Comparison of ENCODE assay signal across 30 mouse cellular contexts in the genomic region with DNA sequence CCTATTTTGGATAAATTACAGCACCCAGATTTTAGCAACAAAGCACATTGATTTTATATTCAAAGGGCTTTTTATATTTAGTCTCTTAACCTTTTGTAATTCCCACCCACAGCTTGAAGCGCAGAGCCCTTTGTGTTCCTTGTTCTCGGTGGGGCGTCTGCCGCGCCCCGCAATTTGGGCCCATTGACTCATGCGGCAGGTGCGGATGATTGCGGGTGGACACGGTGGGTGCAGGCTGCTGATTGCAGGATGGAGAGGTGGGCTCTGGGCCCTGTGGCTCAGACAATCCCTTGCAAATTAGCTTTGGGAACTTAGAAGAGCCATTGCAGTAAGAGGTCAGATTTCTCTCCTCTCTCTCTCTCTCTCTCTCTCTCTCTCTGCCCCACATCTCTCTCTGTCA. TPM values are rescaled to one million over a fixed set of nuclear protein-coding genes. Genes with fewer than 3 reads are reported as not detected.
A peak's percentile ranks its signal among the peaks of the same experiment; 100 is the strongest.
DNase-seq lines count a peak whose midpoint lies in the region; ATAC-seq and TF ChIP-seq lines count a peak whose summit lies in the region.
"Had no signal": no experiment of that assay in that cellular context is flagged by ENCODE, and none has a peak within 500 bp of the region (broad histone marks: within the 10 kb centered on the region; RNA-seq: fewer than 3 reads in every experiment).

No protein-coding gene starts in this region.

- H3K27ac ChIP-seq in forebrain, embryonic 13.5 days, result peak overlapping the region; percentile 58; the same call in 1 of the 2 replicates
- no peak overlapping the region for H3K27ac ChIP-seq in forebrain, embryonic 11.5 days (ENCODE audit: low read depth, low read length)
- peak overlapping the region; percentile 62 for H3K27ac ChIP-seq in forebrain, embryonic 15.5 days (replicated peaks)
- H3K27ac ChIP-seq: embryonic facial prominence, embryonic 13.5 days; heart, embryonic 13.5 days; hindbrain, embryonic 15.5 days; kidney, embryonic 15.5 days; neural tube, embryonic 15.5 days had no signal

- H3ac ChIP-seq in C2C12 (ENCODE audit: control insufficient read depth, insufficient read length, low read depth), result no peak overlapping the region

- no peak for ATAC-seq in forebrain, embryonic 13.5 days
- no peak for ATAC-seq in forebrain, embryonic 11.5 days (replicated peaks; ENCODE audit: low FRiP score)
- no peak for ATAC-seq in forebrain, embryonic 15.5 days (replicated peaks)
- no peak for ATAC-seq in megakaryocyte, adult 5-6 weeks (ENCODE audit: poor library complexity, severe bottlenecking)
- ATAC-seq: inflammation-experienced regulatory T-cells, adult 6 months; lung, postnatal 0 days had no signal

- WGBS in forebrain, embryonic 13.5 days, result 56% methylated on average over 10 of the region's 10 CpGs
- WGBS in forebrain, embryonic 11.5 days, result 77% methylated on average over 10 of the region's 10 CpGs
- 46% methylated on average over 10 of the region's 10 CpGs for WGBS in forebrain, embryonic 15.5 days

- DNase-seq in forebrain, embryonic 11.5 days (ENCODE audit: low spot score), result no peak
- peak; percentile 32 for DNase-seq in ZHBTc4 (ENCODE audit: low read depth, low spot score)
- DNase-seq in cerebellum, postnatal 4 days (ENCODE audit: low spot score in 2 of 2), result no peak
- DNase-seq in adrenal gland, postnatal 4 days (ENCODE audit: low spot score in 2 of 2), result no peak
- DNase-seq: adrenal gland, postnatal 14 days; cerebellum, adult 9-10 months; cerebellum, postnatal 36 days; embryo, embryonic 11 days; gastrocnemius, postnatal 10 days; heart, postnatal 10 days; kidney, adult 18-20 months; kidney, postnatal 25 days; right cerebral cortex, postnatal 25 days; thymus, adult 18-20 months; thymus, postnatal 36 days had no signal

- no peaks in the 10 kb centered on the region for H3K9me3 ChIP-seq in forebrain, embryonic 13.5 days (replicated peaks)
- no peaks in the 10 kb centered on the region for H3K9me3 ChIP-seq in forebrain, embryonic 11.5 days (ENCODE audit: control insufficient read depth, low read length)
- no peaks in the 10 kb centered on the region for H3K9me3 ChIP-seq in forebrain, embryonic 15.5 days
- H3K9me3 ChIP-seq: hindbrain, embryonic 10.5 days; hindbrain, embryonic 15.5 days; kidney, embryonic 15.5 days; liver, embryonic 12.5 days; neural tube, embryonic 15.5 days had no signal

- H3K79me2 ChIP-seq in C2C12 (ENCODE audit: control insufficient read depth, insufficient read depth), result no peaks in the 10 kb centered on the region

- no peaks in the 10 kb centered on the region for H3K27me3 ChIP-seq in forebrain, embryonic 13.5 days
- no peaks in the 10 kb centered on the region for H3K27me3 ChIP-seq in forebrain, embryonic 11.5 days (ENCODE audit: control insufficient read depth, insufficient read depth, low read length)
- H3K27me3 ChIP-seq in C2C12 (ENCODE audit: control insufficient read depth, insufficient read depth, insufficient read length), result no peaks in the 10 kb centered on the region
- no peaks in the 10 kb centered on the region for H3K27me3 ChIP-seq in forebrain, embryonic 15.5 days
- H3K27me3 ChIP-seq: embryonic facial prominence, embryonic 13.5 days; heart, embryonic 13.5 days; hindbrain, embryonic 15.5 days; kidney, embryonic 15.5 days; liver, embryonic 12.5 days; neural tube, embryonic 15.5 days had no signal

- no peaks in the 10 kb centered on the region for H3K36me3 ChIP-seq in forebrain, embryonic 13.5 days (ENCODE audit: poor library complexity, severe bottlenecking)
- no peaks in the 10 kb centered on the region for H3K36me3 ChIP-seq in forebrain, embryonic 11.5 days (ENCODE audit: control insufficient read depth, insufficient read depth, low read length)
- H3K36me3 ChIP-seq in C2C12 (ENCODE audit: control insufficient read depth, insufficient read depth), result no peaks in the 10 kb centered on the region
- no peaks in the 10 kb centered on the region for H3K36me3 ChIP-seq in forebrain, embryonic 15.5 days
- H3K36me3 ChIP-seq: hindbrain, embryonic 10.5 days; hindbrain, embryonic 15.5 days; kidney, embryonic 15.5 days; liver, embryonic 12.5 days; neural tube, embryonic 15.5 days had no signal

- H3K9ac ChIP-seq in forebrain, embryonic 13.5 days, result no peak overlapping the region
- H3K9ac ChIP-seq in forebrain, embryonic 11.5 days (ENCODE audit: low read length), result no peak overlapping the region
- H3K9ac ChIP-seq in forebrain, embryonic 15.5 days (replicated peaks), result no peak overlapping the region
- H3K9ac ChIP-seq: embryonic facial prominence, embryonic 13.5 days; heart, embryonic 13.5 days; hindbrain, embryonic 15.5 days; kidney, embryonic 15.5 days; liver, embryonic 12.5 days; liver, postnatal 0 days; neural tube, embryonic 15.5 days had no signal

- TF ChIP-seq CTCF in C2C12 (IDR thresholded peaks at IDR 0.05; ENCODE audit: control insufficient read depth, insufficient read depth, insufficient read length), result no peak

- no peaks in the 10 kb centered on the region for H3K79me3 ChIP-seq in C2C12 (ENCODE audit: low read depth)

- no peak overlapping the region for H3K4me3 ChIP-seq in forebrain, embryonic 13.5 days
- H3K4me3 ChIP-seq in forebrain, embryonic 11.5 days (ENCODE audit: low read depth, low read length), result no peak overlapping the region
- H3K4me3 ChIP-seq in C2C12 (ENCODE audit: insufficient read depth, poor library complexity, severe bottlenecking), result no peak overlapping the region
- no peak overlapping the region for H3K4me3 ChIP-seq in forebrain, embryonic 15.5 days
- H3K4me3 ChIP-seq: embryonic facial prominence, embryonic 13.5 days; heart, embryonic 13.5 days; hindbrain, embryonic 10.5 days; hindbrain, embryonic 15.5 days; kidney, embryonic 15.5 days; liver, embryonic 12.5 days; neural tube, embryonic 15.5 days had no signal

- H3K4me2 ChIP-seq in forebrain, embryonic 13.5 days, result no peak overlapping the region
- H3K4me2 ChIP-seq in forebrain, embryonic 11.5 days (ENCODE audit: low read depth, low read length, severe bottlenecking), result no peak overlapping the region
- no peak overlapping the region for H3K4me2 ChIP-seq in forebrain, embryonic 15.5 days (replicated peaks)
- H3K4me2 ChIP-seq: embryonic facial prominence, embryonic 13.5 days; heart, embryonic 13.5 days; hindbrain, embryonic 15.5 days; kidney, embryonic 15.5 days; midbrain, embryonic 11.5 days; neural tube, embryonic 15.5 days had no signal

- H3K4me1 ChIP-seq in forebrain, embryonic 13.5 days, result peaks cover 43% of the 10 kb centered on the region
- H3K4me1 ChIP-seq in forebrain, embryonic 11.5 days (replicated peaks; ENCODE audit: control insufficient read depth, insufficient read depth, low read length), result peaks cover 10% of the 10 kb centered on the region; the same call in 1 of the 2 replicates
- peaks cover 28% of the 10 kb centered on the region for H3K4me1 ChIP-seq in forebrain, embryonic 15.5 days

TF ChIP-seq in C2C12, 6 proteins besides CTCF, POLR2A, EP300 and RAD21:
- TF ChIP-seq CEBPB (IDR thresholded peaks at IDR 0.05; ENCODE audit: low read depth) (no peak), FOSL1 (IDR thresholded peaks at IDR 0.05; ENCODE audit: insufficient read depth, low read length, poor library complexity, severe bottlenecking) (no peak), MYOD1 (IDR thresholded peaks at IDR 0.05; ENCODE audit: control insufficient read depth, insufficient read length, low read depth) (peak; percentile 70), USF1 (IDR thresholded peaks at IDR 0.05; ENCODE audit: low read depth) (no peak)

RNA-seq across cellular contexts. Expression of gene Morn1, which starts 31.9 kb away (rescaled TPM):
- polyA plus RNA-seq in forebrain, embryonic 13.5 days (2015; fragmentation: Nextera tagmentation; extraction: Ambion mirVana), result 7.4 and 9.4 TPM in 2 replicates
- 4.8 TPM in 2 replicates for polyA plus RNA-seq in forebrain, embryonic 11.5 days (2014; fragmentation: Nextera tagmentation; extraction: Ambion mirVana)
- polyA plus RNA-seq in C2C12 (2012; fragmentation: generic; extraction: Trizol), result 1.2 TPM
- polyA plus RNA-seq in forebrain, embryonic 15.5 days (2015; fragmentation: Nextera tagmentation; extraction: Ambion mirVana), result 8.8 and 8.9 TPM in 2 replicates
- 0.71 TPM in 1 of 2 replicates, not detected in the other for total RNA-seq in megakaryocyte, adult 5-6 weeks (2015)
- 0.95 and 1.1 TPM in 2 replicates for total RNA-seq in megakaryocyte, adult 5-6 weeks (2017)
- 10 to 100 TPM; 12.1 to 14.9 TPM for total RNA-seq in adrenal gland, postnatal 4 days (2021)

RNA-seq across cellular contexts. Expression of gene Rer1, which starts 32.1 kb away (rescaled TPM):
- polyA plus RNA-seq in forebrain, embryonic 13.5 days (2015; fragmentation: Nextera tagmentation; extraction: Ambion mirVana), result 125 and 130 TPM in 2 replicates
- 130 and 137 TPM in 2 replicates for polyA plus RNA-seq in forebrain, embryonic 11.5 days (2014; fragmentation: Nextera tagmentation; extraction: Ambion mirVana)
- polyA plus RNA-seq in C2C12 (2012; fragmentation: generic; extraction: Trizol), result 125 TPM
- polyA plus RNA-seq in forebrain, embryonic 15.5 days (2015; fragmentation: Nextera tagmentation; extraction: Ambion mirVana), result 127 TPM in 2 replicates
- total RNA-seq in megakaryocyte, adult 5-6 weeks (2015), result 133 and 141 TPM in 2 replicates
- total RNA-seq in megakaryocyte, adult 5-6 weeks (2017), result 116 and 130 TPM in 2 replicates
- 10 to 100 TPM; 90.8 to 96.1 TPM for total RNA-seq in adrenal gland, postnatal 4 days (2021)

RNA-seq across cellular contexts. Expression of gene Pex10, which starts 51.5 kb away (rescaled TPM):
- 18.5 and 22.8 TPM in 2 replicates for polyA plus RNA-seq in forebrain, embryonic 13.5 days (2015; fragmentation: Nextera tagmentation; extraction: Ambion mirVana)
- polyA plus RNA-seq in forebrain, embryonic 11.5 days (2014; fragmentation: Nextera tagmentation; extraction: Ambion mirVana), result 7.2 and 9.7 TPM in 2 replicates
- polyA plus RNA-seq in C2C12 (2012; fragmentation: generic; extraction: Trizol), result 11.2 TPM
- polyA plus RNA-seq in forebrain, embryonic 15.5 days (2015; fragmentation: Nextera tagmentation; extraction: Ambion mirVana), result 22.0 and 23.5 TPM in 2 replicates
- 3.7 and 4.3 TPM in 2 replicates for total RNA-seq in megakaryocyte, adult 5-6 weeks (2015)
- 3.3 and 5.7 TPM in 2 replicates for total RNA-seq in megakaryocyte, adult 5-6 weeks (2017)
- 10 to 100 TPM; 25.6 to 27.5 TPM for total RNA-seq in adrenal gland, postnatal 4 days (2021)
